Mouse (Mus musculus): ENCODE data around the gene Fggy. TPM values are rescaled to one million over a fixed set of nuclear protein-coding genes. Genes with fewer than 3 reads are reported as not detected.

The Fggy gene
- total and polyA plus RNA-seq, 3 experiments, result not detected

- Histone ChIP-seq H3K27me3 (ENCODE audit: control insufficient read depth in 1 of 2, insufficient read depth in 2 of 2, low read length in 2 of 2) (no peaks in the 10 kb centered on the region), H3K9me3 (replicated peaks; ENCODE audit: insufficient read depth, low read length) (no peaks in the 10 kb centered on the region), H3K36me3 (ENCODE audit: control insufficient read depth in 1 of 2, insufficient read depth in 2 of 2, low read length in 2 of 2) (no peaks in the 10 kb centered on the region), H3K9ac (ENCODE audit: control insufficient read depth, low read depth, low read length, poor library complexity, severe bottlenecking) (no peak overlapping the region), H3K79me2 (ENCODE audit: control insufficient read depth, insufficient read depth, low read length, poor library complexity) (no peaks in the 10 kb centered on the region), H3K4me3 (ENCODE audit: control insufficient read depth in 1 of 2, insufficient read depth in 1 of 2, low read depth in 2 of 2, low read length in 2 of 2) (no peak overlapping the region), H3K4me1 (ENCODE audit: control insufficient read depth in 1 of 2, insufficient read depth in 2 of 2, low read length in 2 of 2) (no peaks in the 10 kb centered on the region), H3K27ac (ENCODE audit: control insufficient read depth, low read depth, low read length) (no peak overlapping the region)
- DNase-seq (ENCODE audit: low read depth, low spot score), result no peak
- TF ChIP-seq USF1 (IDR thresholded peaks at IDR 0.05; ENCODE audit: low read depth, low read length) (no peak), MYC (IDR thresholded peaks at IDR 0.05; ENCODE audit: low read depth, low read length) (no peak), ZC3H11A (IDR thresholded peaks at IDR 0.05; ENCODE audit: low read depth, low read length) (no peak), UBTF (IDR thresholded peaks at IDR 0.05; ENCODE audit: borderline replicate concordance, insufficient read depth, low read depth, low read length) (no peak), CHD1 (IDR thresholded peaks at IDR 0.05; ENCODE audit: low read depth, low read length) (no peak), POLR2AphosphoS5 (IDR thresholded peaks at IDR 0.05; ENCODE audit: borderline replicate concordance, low read depth, low read length) (no peak), SMC3 (IDR thresholded peaks at IDR 0.05; ENCODE audit: low read depth, low read length) (no peak), KAT2A (conservative IDR thresholded peaks at IDR 0.05; ENCODE audit: low read depth, low read length) (no peak), MXI1 (IDR thresholded peaks at IDR 0.05; ENCODE audit: low read depth, low read length) (no peak), MYB (IDR thresholded peaks at IDR 0.05; ENCODE audit: low read depth, low read length) (no peak), ZNF384 (IDR thresholded peaks at IDR 0.05; ENCODE audit: low read depth, low read length) (no peak), POLR2AphosphoS2 (IDR thresholded peaks at IDR 0.05; ENCODE audit: low read length) (no peak), ELF1 (IDR thresholded peaks at IDR 0.05; ENCODE audit: low read depth, low read length) (no peak)
These were observed 155.5 kb downstream of the Fggy start for GRCm38 (mm10) chr4:95712802-95713201.

DNA sequence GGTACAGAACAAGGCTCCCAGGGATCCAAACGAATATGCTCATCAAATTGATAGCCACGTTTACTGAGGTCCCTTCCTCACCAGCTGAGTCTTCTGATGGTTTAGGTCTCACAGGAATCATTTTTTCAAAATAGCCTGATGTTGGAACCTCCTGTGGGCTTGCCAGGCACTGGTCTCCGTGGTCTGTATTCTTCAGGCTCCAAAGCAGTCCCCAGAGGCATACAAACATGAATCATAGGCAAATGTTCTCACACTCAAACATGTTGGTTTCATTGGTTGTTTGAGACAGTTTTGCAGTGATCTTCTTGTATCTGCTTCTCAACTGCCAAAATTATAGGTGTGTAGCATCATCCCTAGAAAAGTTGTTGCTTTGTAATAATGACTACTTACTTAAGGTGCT lies 156.0 kb downstream of the Fggy start:
- Histone ChIP-seq H3K9me3 (replicated peaks; ENCODE audit: insufficient read depth, low read length) (no peaks in the 10 kb centered on the region), H3K27me3 (ENCODE audit: control insufficient read depth in 1 of 2, insufficient read depth in 2 of 2, low read length in 2 of 2) (no peaks in the 10 kb centered on the region), H3K36me3 (ENCODE audit: control insufficient read depth in 1 of 2, insufficient read depth in 2 of 2, low read length in 2 of 2) (no peaks in the 10 kb centered on the region), H3K4me1 (ENCODE audit: control insufficient read depth in 1 of 2, insufficient read depth in 2 of 2, low read length in 2 of 2) (no peaks in the 10 kb centered on the region), H3K79me2 (ENCODE audit: control insufficient read depth, insufficient read depth, low read length, poor library complexity) (no peaks in the 10 kb centered on the region), H3K9ac (ENCODE audit: control insufficient read depth, low read depth, low read length, poor library complexity, severe bottlenecking) (no peak overlapping the region), H3K27ac (ENCODE audit: control insufficient read depth, low read depth, low read length) (no peak overlapping the region), H3K4me3 (ENCODE audit: control insufficient read depth in 1 of 2, insufficient read depth in 1 of 2, low read depth in 2 of 2, low read length in 2 of 2) (no peak overlapping the region)
- no peak for TF ChIP-seq ZC3H11A (IDR thresholded peaks at IDR 0.05; ENCODE audit: low read depth, low read length)
- no peak for TF ChIP-seq RCOR1 (IDR thresholded peaks at IDR 0.05; ENCODE audit: low read depth, low read length)
- no peak for TF ChIP-seq ZMIZ1 (IDR thresholded peaks at IDR 0.05; ENCODE audit: low read depth, low read length)
- no peak for TF ChIP-seq MYC (IDR thresholded peaks at IDR 0.05; ENCODE audit: low read depth, low read length)
- TF ChIP-seq POLR2A (IDR thresholded peaks at IDR 0.05; ENCODE audit: control insufficient read depth in 1 of 2, insufficient read depth in 1 of 2, low read depth in 1 of 2, low read length in 2 of 2, poor library complexity in 1 of 2), result no peak
- no peak for TF ChIP-seq GATA1 (IDR thresholded peaks at IDR 0.05; ENCODE audit: low read depth, low read length)
- TF ChIP-seq SIN3A (IDR thresholded peaks at IDR 0.05; ENCODE audit: low read length), result no peak
- no peak for TF ChIP-seq KAT2A (conservative IDR thresholded peaks at IDR 0.05; ENCODE audit: low read depth, low read length)
- no peak for TF ChIP-seq MXI1 (IDR thresholded peaks at IDR 0.05; ENCODE audit: low read depth, low read length)
- no peak for TF ChIP-seq ETS1 (IDR thresholded peaks at IDR 0.05; ENCODE audit: low read depth, low read length)
- no peak for TF ChIP-seq ZNF384 (IDR thresholded peaks at IDR 0.05; ENCODE audit: low read depth, low read length)
- TF ChIP-seq MAZ (IDR thresholded peaks at IDR 0.05; ENCODE audit: low read depth, low read length), result no peak
- no peak for TF ChIP-seq MEF2A (IDR thresholded peaks at IDR 0.05; ENCODE audit: extremely low read depth, insufficient replicate concordance, low read depth, low read length, poor library complexity, severe bottlenecking)
- no peak for TF ChIP-seq TCF12 (IDR thresholded peaks at IDR 0.05; ENCODE audit: low read depth, low read length)
- no peak for TF ChIP-seq ELF1 (IDR thresholded peaks at IDR 0.05; ENCODE audit: low read depth, low read length)
- TF ChIP-seq HCFC1 (IDR thresholded peaks at IDR 0.05; ENCODE audit: low read depth, low read length), result no peak
- TF ChIP-seq E2F4 (IDR thresholded peaks at IDR 0.05; ENCODE audit: borderline replicate concordance, low read depth, low read length), result no peak
- TF ChIP-seq POLR2AphosphoS5 (IDR thresholded peaks at IDR 0.05; ENCODE audit: borderline replicate concordance, low read depth, low read length), result no peak
- no peak for TF ChIP-seq MAFK (IDR thresholded peaks at IDR 0.05; ENCODE audit: borderline replicate concordance, low read depth, low read length)
- no peak for TF ChIP-seq USF1 (IDR thresholded peaks at IDR 0.05; ENCODE audit: low read depth, low read length)
- DNase-seq (ENCODE audit: low read depth, low spot score), result no peak
